Mouse (Mus musculus) Patski (cell line): ENCODE results near the gene Hes1. TPM values are rescaled to one million over a fixed set of nuclear protein-coding genes. Genes with fewer than 3 reads are reported as not detected.

Source experiments
- ATAC-seq: fragments of 100-300 bp; one replicate; pipeline ENCODE4 v1.8.0; 2021
- CTCF ChIA-PET: fragments of 350-600 bp; sonication (Branson Sonifier 250); formaldehyde crosslinking; loops from one replicate; lab custom pipeline; 2022; ENCODE audit warnings: inconsistent platforms; lab: Charles Lee
- POLR2A ChIA-PET: fragments of 350-600 bp; sonication (Branson Sonifier 250); formaldehyde crosslinking; loops from one replicate; lab custom pipeline; 2022; ENCODE audit warnings: antibody characterized with exemption, inconsistent platforms; lab: Charles Lee
- DNase-seq: peaks from one replicate; pipeline ENCODE4 v3.0.0-alpha.2; 2011; ENCODE audit warnings: low read depth, low spot score
- H3K27me3 ChIP-seq: fragments of 371-371 bp; one replicate; pipeline ENCODE4 v1.5.1; 2021
- CTCF ChIP-seq: fragments of 100-300 bp; IDR thresholded peaks from one replicate; pipeline ENCODE4 v1.5.1; 2021
- in situ Hi-C: fragments of 300-500 bp; cut with MboI; formaldehyde crosslinking; loops from 3 replicates; pipeline ENCODE4 v1.11.1; 2018; ENCODE audit warnings: low pct_unique_long_range_greater_than_20kb, mixed read lengths
- polyA plus RNA-seq: library from polyadenylated mRNA; unstranded; gene quantifications from one replicate; pipeline ENCODE4 v1.2.3, GENCODE M21; 2021

Hes1 gene
- 187 TPM for polyA plus RNA-seq

- DNase-seq (no peak), ATAC-seq (peak; percentile 40)
- in situ Hi-C loops: loop anchor here (5.0 kb wide), 1 partner anchor 37 kb away; no protein-coding TSS in a partner anchor
- ChIA-PET POLR2A (interaction anchor here (1.0 to 1.4 kb wide), 2 partner anchors 42 to 335 kb away, joined by 4 to 7 read pairs; no protein-coding TSS in a partner anchor), CTCF (interaction anchor here (1.6 kb wide), 1 partner anchor 170 kb away, joined by 3 read pairs; no protein-coding TSS in a partner anchor)
- no peaks in the 10 kb centered on the region for H3K27me3 ChIP-seq
- no peak for TF ChIP-seq CTCF
Observed at GRCm38 (mm10) chr16:30063984-30064453, at the start of gene Hes1. Hes1 (plus strand) TSS chr16:30064384.

GRCm38 (mm10) chr16:30016064-30016463 lies 48.1 kb upstream of the Hes1 start:
- no peak for ATAC-seq
- no peak for DNase-seq
- TF ChIP-seq CTCF: no peak
- no peaks in the 10 kb centered on the region for H3K27me3 ChIP-seq
- CTCF ChIA-PET: no interaction called here
- in situ Hi-C loops: no loop called here
- POLR2A ChIA-PET: interaction anchor here (0.7 kb wide), 1 partner anchor 21 kb away, joined by 3 read pairs; no protein-coding TSS in a partner anchor

GRCm38 (mm10) chr16:30020124-30020523 lies 44.1 kb upstream of the Hes1 start:
- ATAC-seq: no peak
- in situ Hi-C loops: loop anchor here (10.0 kb wide), 1 partner anchor 495 kb away; no protein-coding TSS in a partner anchor
- CTCF ChIA-PET: no interaction called here
- DNase-seq: no peak
- POLR2A ChIA-PET: no interaction called here
- no peaks in the 10 kb centered on the region for H3K27me3 ChIP-seq
- TF ChIP-seq CTCF: no peak

GRCm38 (mm10) chr16:30022352-30022751 lies 41.8 kb upstream of the Hes1 start:
- ChIA-PET CTCF (interaction anchor here (1.9 kb wide), 1 partner anchor 11 kb away, joined by 4 read pairs; no protein-coding TSS in a partner anchor), POLR2A (interaction anchor here (0.6 to 1.3 kb wide), 3 partner anchors 8 to 50 kb away, joined by 3 to 7 read pairs (median 6); no protein-coding TSS in a partner anchor)
- no peak for DNase-seq
- ATAC-seq: no peak
- no peak for TF ChIP-seq CTCF
- in situ Hi-C loops: loop anchor here (10.0 kb wide), 1 partner anchor 492 kb away; no protein-coding TSS in a partner anchor
- H3K27me3 ChIP-seq: no peaks in the 10 kb centered on the region

GRCm38 (mm10) chr16:30022890-30023797 lies 41.0 kb upstream of the Hes1 start:
- POLR2A ChIA-PET: interaction anchor here (1.1 to 1.2 kb wide), 2 partner anchors 40 to 45 kb away, joined by 3 to 7 read pairs; no protein-coding TSS in a partner anchor

GRCm38 (mm10) chr16:30024681-30025262 lies 39.4 kb upstream of the Hes1 start:
- no peaks in the 10 kb centered on the region for H3K27me3 ChIP-seq
- no peak for DNase-seq
- ATAC-seq: peak; percentile 97
- CTCF ChIA-PET: interaction anchor here (1.0 kb wide), 1 partner anchor 21 kb away, joined by 5 read pairs; no protein-coding TSS in a partner anchor
- in situ Hi-C loops: loop anchor here (5.0 to 10.0 kb wide), 2 partner anchors 38 to 490 kb away; partner anchors contain the start of gene Hes1
- TF ChIP-seq CTCF: no peak
- POLR2A ChIA-PET: interaction anchor here (0.6 kb wide), 1 partner anchor 76 kb away, joined by 4 read pairs; no protein-coding TSS in a partner anchor

More at GRCm38 (mm10) chr16:30022890-30023797, 41.0 kb upstream of the Hes1 start:
- ATAC-seq (no peak), DNase-seq (no peak)
- H3K27me3 ChIP-seq: no peaks in the 10 kb centered on the region
- CTCF ChIA-PET: interaction anchor here (1.9 kb wide), 1 partner anchor 10 kb away, joined by 4 read pairs; no protein-coding TSS in a partner anchor
- TF ChIP-seq CTCF: no peak
- in situ Hi-C loops: loop anchor here (10.0 kb wide), 1 partner anchor 492 kb away; no protein-coding TSS in a partner anchor

GRCm38 (mm10) chr16:30028184-30028583 lies 36.0 kb upstream of the Hes1 start:
- ATAC-seq: no peak
- POLR2A ChIA-PET: no interaction called here
- CTCF ChIA-PET: no interaction called here

GRCm38 (mm10) chr16:30029264-30030003 lies 34.8 kb upstream of the Hes1 start:
- CTCF ChIA-PET: no interaction called here
- POLR2A ChIA-PET: no interaction called here
- H3K27me3 ChIP-seq: no peaks in the 10 kb centered on the region
- ATAC-seq (no peak), DNase-seq (no peak)
- TF ChIP-seq CTCF: no peak
- in situ Hi-C loops: loop anchor here (5.0 to 10.0 kb wide), 2 partner anchors 33 to 485 kb away; partner anchors contain the start of gene Hes1

More at GRCm38 (mm10) chr16:30028184-30028583, 36.0 kb upstream of the Hes1 start:
- DNase-seq: no peak
- in situ Hi-C loops: loop anchor here (5.0 to 10.0 kb wide), 2 partner anchors 34 to 487 kb away; partner anchors contain the start of gene Hes1
- H3K27me3 ChIP-seq: no peaks in the 10 kb centered on the region
- TF ChIP-seq CTCF: no peak

- no peaks in the 10 kb centered on the region for H3K27me3 ChIP-seq
- ATAC-seq (no peak), DNase-seq (no peak)
- TF ChIP-seq CTCF: no peak
- in situ Hi-C loops: no loop called here
- CTCF ChIA-PET: interaction anchor here (1.5 kb wide), 1 partner anchor 10 kb away, joined by 4 read pairs; no protein-coding TSS in a partner anchor
- POLR2A ChIA-PET: no interaction called here
Observed at GRCm38 (mm10) chr16:30032326-30032904, 31.8 kb upstream of the Hes1 start.
